Comparison of ENCODE assay signal across 31 mouse cellular contexts in the genomic region with DNA sequence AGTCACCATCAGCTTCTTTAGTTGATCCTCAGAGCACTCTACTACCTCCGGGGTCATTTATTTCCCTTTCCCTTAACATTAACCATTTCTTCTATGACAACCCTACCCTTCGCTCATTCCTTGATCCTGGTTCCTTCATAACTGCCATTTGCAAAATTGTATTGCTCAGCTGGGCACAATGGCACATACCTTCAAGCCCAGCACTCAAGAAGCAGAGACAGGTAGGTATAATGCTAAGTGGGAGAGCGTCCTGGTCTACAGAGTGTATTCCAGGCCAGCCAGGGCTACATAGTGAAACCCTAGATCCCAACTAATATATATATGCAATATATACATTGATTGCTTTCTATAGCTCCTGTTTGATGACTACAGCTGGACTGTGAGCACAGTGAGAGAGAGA.
"Had no signal": no experiment of that assay in that cellular context is flagged by ENCODE, and none has a peak within 500 bp of the region (broad histone marks: within the 10 kb centered on the region; RNA-seq: fewer than 3 reads in every experiment).

No protein-coding gene starts in this region.

- H3K27ac ChIP-seq: left cerebral cortex, adult 2 months; limb, embryonic 10.5 days; limb, embryonic 12.5 days; limb, embryonic 13.5 days; limb, embryonic 15.5 days; liver, embryonic 12.5 days; liver, embryonic 13.5 days; liver, embryonic 14.5 days; liver, embryonic 15.5 days; lung, embryonic 15.5 days; macrophage; midbrain, embryonic 10.5 days; midbrain, embryonic 12.5 days; midbrain, embryonic 13.5 days; midbrain, embryonic 15.5 days; neural tube, embryonic 12.5 days had no signal

- ATAC-seq: liver, embryonic 12.5 days; liver, postnatal 0 days; lung, postnatal 0 days; midbrain, embryonic 13.5 days; midbrain, embryonic 15.5 days; midbrain, embryonic 16.5 days had no signal

- DNase-seq: left cerebral cortex, postnatal 4 days; liver; liver, embryonic 13.5 days; liver, postnatal 0 days; lung, adult 18-20 months; lung, adult 2 months; lung, embryonic 14.5 days; lung, postnatal 10 days; lung, postnatal 14 days; lung, postnatal 36 days; lung, postnatal 4 days had no signal

- H3K36me3 ChIP-seq: limb, embryonic 10.5 days; limb, embryonic 12.5 days; limb, embryonic 13.5 days; limb, embryonic 15.5 days; liver, embryonic 12.5 days; liver, embryonic 13.5 days; liver, embryonic 15.5 days; lung, embryonic 15.5 days; midbrain, embryonic 10.5 days; midbrain, embryonic 12.5 days; midbrain, embryonic 13.5 days; midbrain, embryonic 15.5 days; neural tube, embryonic 12.5 days had no signal

- H3K4me2 ChIP-seq: limb, embryonic 12.5 days; limb, embryonic 13.5 days; limb, embryonic 15.5 days; liver, embryonic 11.5 days; liver, embryonic 12.5 days; liver, embryonic 13.5 days; liver, embryonic 15.5 days; lung, embryonic 14.5 days; lung, embryonic 15.5 days; midbrain, embryonic 12.5 days; midbrain, embryonic 13.5 days; midbrain, embryonic 15.5 days; neural tube, embryonic 12.5 days had no signal

- H3K4me3 ChIP-seq: left cerebral cortex, adult 2 months; limb, embryonic 10.5 days; limb, embryonic 12.5 days; limb, embryonic 13.5 days; limb, embryonic 15.5 days; liver, embryonic 12.5 days; liver, embryonic 13.5 days; liver, embryonic 15.5 days; lung, embryonic 15.5 days; megakaryocyte, embryonic 14.5 days; midbrain, embryonic 10.5 days; midbrain, embryonic 12.5 days; midbrain, embryonic 13.5 days; midbrain, embryonic 15.5 days; myocyte; neural tube, embryonic 12.5 days had no signal

- H3K27me3 ChIP-seq: limb, embryonic 12.5 days; limb, embryonic 13.5 days; limb, embryonic 15.5 days; liver, embryonic 12.5 days; liver, embryonic 13.5 days; liver, embryonic 15.5 days; lung, embryonic 15.5 days; megakaryocyte, embryonic 14.5 days; midbrain, embryonic 12.5 days; midbrain, embryonic 13.5 days; midbrain, embryonic 15.5 days; neural tube, embryonic 12.5 days had no signal

- H3K9ac ChIP-seq: limb, embryonic 12.5 days; limb, embryonic 13.5 days; limb, embryonic 15.5 days; liver, embryonic 12.5 days; liver, embryonic 13.5 days; liver, embryonic 14.5 days; liver, embryonic 15.5 days; liver, postnatal 0 days; lung, embryonic 14.5 days; lung, embryonic 15.5 days; midbrain, embryonic 12.5 days; midbrain, embryonic 13.5 days; midbrain, embryonic 15.5 days; neural tube, embryonic 12.5 days had no signal

- H3K9me3 ChIP-seq: limb, embryonic 10.5 days; limb, embryonic 12.5 days; limb, embryonic 13.5 days; limb, embryonic 15.5 days; liver, embryonic 12.5 days; liver, embryonic 13.5 days; liver, embryonic 15.5 days; lung, embryonic 15.5 days; megakaryocyte, embryonic 14.5 days; midbrain, embryonic 10.5 days; midbrain, embryonic 12.5 days; midbrain, embryonic 13.5 days; midbrain, embryonic 15.5 days; neural tube, embryonic 12.5 days had no signal
